Mouse (Mus musculus) embryonic facial prominence, embryonic 10.5 days (tissue): ENCODE data around the gene Spx. TPM values are rescaled to one million over a fixed set of nuclear protein-coding genes. Genes with fewer than 3 reads are reported as not detected.

Experiments used
- DNase-seq: peaks from one replicate; pipeline ENCODE4 v3.0.0-alpha.2; 2017; ENCODE audit warnings: low spot score
- H3K27ac ChIP-seq: fragments of 300-500 bp; sonication (generic); replicated peaks from 2 replicates; pipeline ENCODE4 v1.5.1; 2016; ENCODE audit warnings: mild to moderate bottlenecking
- H3K27me3 ChIP-seq: fragments of 300-500 bp; sonication (generic); replicated peaks from 2 replicates; pipeline ENCODE4 v1.6.1; 2016; ENCODE audit warnings: low read depth, mild to moderate bottlenecking; ENCODE audit not compliant: poor library complexity, severe bottlenecking
- H3K36me3 ChIP-seq: fragments of 300-500 bp; sonication (generic); replicated peaks from 2 replicates; pipeline ENCODE4 v1.6.1; 2016; ENCODE audit warnings: mild to moderate bottlenecking, moderate library complexity
- H3K4me1 ChIP-seq: fragments of 300-500 bp; sonication (generic); 2 replicates; pipeline ENCODE4 v1.6.1; 2016
- H3K4me3 ChIP-seq: fragments of 300-500 bp; sonication (generic); 2 replicates; pipeline ENCODE4 v1.5.1; 2016; ENCODE audit warnings: mild to moderate bottlenecking, moderate library complexity
- H3K9me3 ChIP-seq: fragments of 300-500 bp; sonication (generic); 2 replicates; pipeline ENCODE4 v1.6.1; 2016; ENCODE audit warnings: mild to moderate bottlenecking
- WGBS: fragments of 180-500 bp; shearing (Covaris S2); methylation state at CpG from one replicate; pipeline ENCODE4 v1.1.7; 2016; 5-methylcytosine and 5-hydroxymethylcytosine counted together
- polyA plus RNA-seq: library from polyadenylated mRNA; unstranded; fragments of >200 nt; fragmentation: Nextera tagmentation; extraction: Ambion mirVana; gene quantifications from 2 replicates; pipeline ENCODE4 v1.2.1, GENCODE M21; 2016

The Spx gene
- polyA plus RNA-seq, 1 experiment from 2014 or later = 1.1 TPM

DNA sequence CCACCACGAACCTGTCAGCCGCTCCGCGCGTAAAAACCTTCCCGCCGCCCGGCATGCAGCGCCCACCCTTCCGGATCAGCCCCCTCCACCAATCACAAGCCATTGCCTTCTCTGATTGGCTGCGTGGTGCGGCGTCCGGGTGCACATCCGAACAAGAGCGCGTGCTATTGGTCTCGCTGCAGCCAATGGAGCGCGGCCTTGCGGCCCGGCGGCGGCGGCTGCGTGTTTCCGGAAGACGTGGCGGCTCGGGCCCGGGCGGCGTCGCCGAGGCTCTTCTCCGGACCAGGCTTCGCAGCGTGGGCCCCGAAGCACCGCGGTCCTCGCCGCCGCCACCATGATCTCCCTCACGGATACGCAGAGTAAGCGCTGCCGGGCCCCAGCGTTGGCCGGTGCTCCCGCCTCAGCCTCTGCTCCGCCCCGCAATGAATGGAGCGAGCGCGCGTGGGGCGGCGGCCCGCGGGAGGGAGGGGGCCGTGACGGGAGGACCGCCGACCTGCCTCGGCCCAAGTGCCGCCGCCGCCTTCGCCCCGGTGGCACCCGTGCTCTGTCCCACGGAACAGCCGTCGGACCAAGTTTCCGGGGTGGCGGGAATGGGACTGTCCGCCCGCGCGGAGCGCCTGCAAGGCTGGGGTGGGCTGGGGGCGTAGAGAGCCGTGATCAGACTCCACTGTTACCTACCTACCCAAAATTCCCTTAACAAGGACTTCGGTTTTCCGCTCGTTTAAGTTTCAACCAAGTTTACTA lies 26.1 kb upstream of the Spx start, which contains the start of the genes Recql and Golt1b:
Gene Recql (minus strand): TSS at position 77 of the 744 bp plus-strand sequence.
Gene Golt1b (plus strand): TSS at position 211 of the 744 bp plus-strand sequence.
- DNase-seq = peak; percentile 98
- H3K4me1 ChIP-seq = peaks cover 18% of the 10 kb centered on the region
- H3K27me3 ChIP-seq = no peaks in the 10 kb centered on the region
- WGBS = under 1% methylated on average over 87 of the region's 87 CpGs
- H3K36me3 ChIP-seq = peaks cover 4% of the 10 kb centered on the region; the same call in 1 of the 2 replicates
- no peaks in the 10 kb centered on the region for H3K9me3 ChIP-seq
- peak within 1 kb of the TSS; percentile 99 for H3K4me3 ChIP-seq
- peak within 1 kb of the TSS; percentile 90 for H3K27ac ChIP-seq

GRCm38 (mm10) chr6:142387755-142388271 lies 25.4 kb upstream of the Spx start:
- H3K27ac ChIP-seq = peak overlapping the region; percentile 90
- no peak for DNase-seq
- 26% methylated on average over 8 of the region's 8 CpGs for WGBS

DNA sequence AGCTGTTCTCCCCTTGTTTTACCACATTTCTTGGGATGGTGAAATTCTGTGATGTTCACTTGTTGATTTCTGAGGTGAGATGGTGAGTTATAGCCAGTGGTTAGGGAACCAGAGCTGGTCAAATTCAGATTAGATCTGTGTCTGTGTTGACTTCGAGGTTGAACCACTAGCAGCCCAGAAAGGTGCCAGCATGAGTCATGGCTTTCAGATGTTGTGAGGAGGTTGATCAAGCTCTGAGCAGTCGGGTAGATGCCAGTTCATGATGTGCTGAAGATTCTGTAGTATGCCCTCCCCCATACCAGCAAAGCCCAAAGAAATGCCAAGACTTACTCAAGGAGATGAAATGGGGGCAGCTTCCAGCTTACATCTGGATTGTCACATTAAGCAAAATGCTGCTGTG lies 24.1 kb upstream of the Spx start:
- Histone ChIP-seq H3K36me3 (peaks cover 18% of the 10 kb centered on the region), H3K9me3 (no peaks in the 10 kb centered on the region), H3K27me3 (no peaks in the 10 kb centered on the region), H3K4me3 (no peak overlapping the region; the same call in 1 of the 2 replicates), H3K4me1 (peaks cover 18% of the 10 kb centered on the region), H3K27ac (no peak overlapping the region)
- DNase-seq = no peak
- 86% methylated on average over 2 of the region's 2 CpGs for WGBS

More at GRCm38 (mm10) chr6:142387755-142388271, 25.4 kb upstream of the Spx start:
- H3K36me3 ChIP-seq = peaks cover 5% of the 10 kb centered on the region
- peak overlapping the region; percentile 99 for H3K4me3 ChIP-seq
- H3K4me1 ChIP-seq = peaks cover 18% of the 10 kb centered on the region
- H3K27me3 ChIP-seq = no peaks in the 10 kb centered on the region
- H3K9me3 ChIP-seq = no peaks in the 10 kb centered on the region

GRCm38 (mm10) chr6:142392312-142392711 lies 20.9 kb upstream of the Spx start:
- no peak for DNase-seq
- H3K27ac ChIP-seq = no peak overlapping the region
- 91% methylated on average over 5 of the region's 5 CpGs for WGBS
- H3K4me1 ChIP-seq = peaks cover 13% of the 10 kb centered on the region
- no peaks in the 10 kb centered on the region for H3K27me3 ChIP-seq
- peaks cover 44% of the 10 kb centered on the region for H3K36me3 ChIP-seq
- H3K9me3 ChIP-seq = no peaks in the 10 kb centered on the region
- H3K4me3 ChIP-seq = no peak overlapping the region

GRCm38 (mm10) chr6:142394669-142395068 lies 18.6 kb upstream of the Spx start:
- no peak for DNase-seq
- Histone ChIP-seq H3K36me3 (peaks cover 43% of the 10 kb centered on the region), H3K4me1 (no peaks in the 10 kb centered on the region), H3K27ac (no peak overlapping the region), H3K27me3 (no peaks in the 10 kb centered on the region), H3K4me3 (no peak overlapping the region), H3K9me3 (no peaks in the 10 kb centered on the region)
- 91% methylated on average over 5 of the region's 5 CpGs for WGBS

GRCm38 (mm10) chr6:142395756-142396155 lies 17.5 kb upstream of the Spx start:
- no peaks in the 10 kb centered on the region for H3K27me3 ChIP-seq
- DNase-seq = no peak
- no peak overlapping the region for H3K27ac ChIP-seq
- no peaks in the 10 kb centered on the region for H3K9me3 ChIP-seq
- WGBS = 92% methylated on average over 6 of the region's 6 CpGs
- H3K36me3 ChIP-seq = peaks cover 50% of the 10 kb centered on the region
- H3K4me1 ChIP-seq = no peaks in the 10 kb centered on the region
- no peak overlapping the region for H3K4me3 ChIP-seq

- 34% methylated on average over 1 of the region's 1 CpGs for WGBS
- no peak overlapping the region for H3K27ac ChIP-seq
Measured at GRCm38 (mm10) chr6:142411140-142411539, 2.1 kb upstream of the Spx start.

DNA sequence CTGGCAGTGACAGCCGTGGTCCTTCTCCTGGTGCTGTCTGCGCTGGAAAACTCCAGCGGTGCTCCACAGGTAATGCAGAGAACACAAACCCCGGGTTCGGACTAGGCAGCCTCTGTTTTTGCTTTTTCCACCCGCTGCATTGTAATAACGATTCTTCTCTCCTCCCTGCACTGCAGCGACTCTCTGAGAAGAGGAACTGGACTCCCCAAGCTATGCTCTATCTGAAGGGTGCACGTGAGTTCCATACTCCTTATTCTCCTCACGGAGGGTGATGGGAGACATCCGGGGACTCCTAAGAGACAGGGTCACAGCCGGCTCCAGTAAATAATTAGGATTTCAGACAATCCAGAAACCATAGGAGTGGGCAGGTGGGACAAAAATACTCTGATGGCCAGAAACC lies 604 bp downstream of the Spx start:
- Histone ChIP-seq H3K9me3 (no peaks in the 10 kb centered on the region), H3K4me3 (no peak overlapping the region; the same call in 1 of the 2 replicates), H3K36me3 (no peaks in the 10 kb centered on the region), H3K27me3 (peaks cover 45% of the 10 kb centered on the region), H3K27ac (no peak overlapping the region), H3K4me1 (peaks cover 19% of the 10 kb centered on the region)
- 11% methylated on average over 12 of the region's 12 CpGs for WGBS
- DNase-seq = peak; percentile 11

More at GRCm38 (mm10) chr6:142411140-142411539, 2.1 kb upstream of the Spx start:
- no peak for DNase-seq
- H3K9me3 ChIP-seq = no peaks in the 10 kb centered on the region
- H3K4me1 ChIP-seq = peaks cover 19% of the 10 kb centered on the region
- no peaks in the 10 kb centered on the region for H3K36me3 ChIP-seq
- H3K4me3 ChIP-seq = no peak overlapping the region
- H3K27me3 ChIP-seq = peaks cover 40% of the 10 kb centered on the region

- under 1% methylated on average over 24 of the region's 24 CpGs for WGBS
- Histone ChIP-seq H3K9me3 (no peaks in the 10 kb centered on the region), H3K36me3 (no peaks in the 10 kb centered on the region), H3K27ac (no peak overlapping the region), H3K4me1 (peaks cover 19% of the 10 kb centered on the region), H3K27me3 (peaks cover 45% of the 10 kb centered on the region), H3K4me3 (peak overlapping the region; percentile 56)
- peak; percentile 50 for DNase-seq
Measured at GRCm38 (mm10) chr6:142414597-142414996, 1.4 kb downstream of the Spx start.

- DNase-seq = no peak
- whole genome bisulfite sequencing = 78% methylated on average over 7 of the region's 7 CpGs
Measured at GRCm38 (mm10) chr6:142424976-142425375, 11.7 kb downstream of the Spx start.

DNA sequence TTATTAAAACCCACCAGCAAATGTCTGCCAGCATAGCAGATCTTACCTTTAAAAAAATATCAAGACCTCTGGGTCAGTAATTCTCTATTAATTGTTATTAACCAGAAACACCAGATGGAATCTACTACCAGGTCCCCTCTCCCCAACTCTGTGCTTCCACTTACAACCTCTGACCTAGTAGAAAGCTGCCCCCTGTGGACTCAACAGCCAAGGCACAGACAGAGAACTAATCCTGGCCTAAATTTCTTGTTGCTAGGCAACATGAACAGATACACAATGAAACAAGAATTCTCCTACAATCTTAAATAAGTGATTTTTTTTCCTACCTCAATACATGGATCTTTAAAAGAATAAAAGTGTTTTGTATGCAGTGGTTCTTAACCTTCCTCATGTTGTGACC lies 15.8 kb downstream of the Spx start:
- Histone ChIP-seq H3K4me3 (no peak overlapping the region), H3K9me3 (no peaks in the 10 kb centered on the region), H3K4me1 (no peaks in the 10 kb centered on the region), H3K27ac (no peak overlapping the region), H3K36me3 (no peaks in the 10 kb centered on the region), H3K27me3 (no peaks in the 10 kb centered on the region)
- DNase-seq = no peak

More at GRCm38 (mm10) chr6:142424976-142425375, 11.7 kb downstream of the Spx start:
- no peak overlapping the region for H3K27ac ChIP-seq
- no peaks in the 10 kb centered on the region for H3K9me3 ChIP-seq
- H3K4me3 ChIP-seq = no peak overlapping the region
- no peaks in the 10 kb centered on the region for H3K4me1 ChIP-seq
- no peaks in the 10 kb centered on the region for H3K27me3 ChIP-seq
- H3K36me3 ChIP-seq = no peaks in the 10 kb centered on the region

DNA sequence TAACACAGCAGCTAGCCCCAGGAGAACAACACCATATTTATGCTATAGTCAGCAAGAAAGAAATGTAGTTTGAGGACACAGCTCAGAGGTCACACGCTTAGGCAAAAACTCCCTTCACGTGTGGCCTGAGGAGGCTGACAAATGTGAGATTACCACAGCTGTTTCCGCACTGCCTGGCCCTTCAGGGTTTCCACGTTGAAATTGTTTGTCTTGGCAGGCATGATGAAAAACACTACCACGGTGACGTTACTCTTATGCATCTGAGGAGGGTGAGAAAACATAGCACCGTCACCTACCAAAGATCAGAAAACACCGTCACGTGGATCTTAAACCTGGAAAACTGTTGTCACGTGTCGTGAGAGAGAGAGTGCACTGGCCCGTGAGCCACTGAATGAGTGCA lies 38.1 kb downstream of the Spx start:
- Histone ChIP-seq H3K4me1 (no peaks in the 10 kb centered on the region), H3K27ac (no peak overlapping the region), H3K27me3 (no peaks in the 10 kb centered on the region), H3K36me3 (no peaks in the 10 kb centered on the region), H3K4me3 (no peak overlapping the region), H3K9me3 (no peaks in the 10 kb centered on the region)
- no peak for DNase-seq
- WGBS = 84% methylated on average over 12 of the region's 12 CpGs

GRCm38 (mm10) chr6:142453311-142453710 lies 40.1 kb downstream of the Spx start:
- 83% methylated on average over 2 of the region's 2 CpGs for WGBS
- Histone ChIP-seq H3K36me3 (no peaks in the 10 kb centered on the region), H3K27ac (no peak overlapping the region), H3K4me3 (no peak overlapping the region), H3K9me3 (no peaks in the 10 kb centered on the region), H3K4me1 (0 out of 2 replicates have a peak, but pooled peaks cover 3% of the 10 kb centered on the region), H3K27me3 (no peaks in the 10 kb centered on the region)
- DNase-seq = no peak
